8 mouse cellular contexts compared by ENCODE assay signal in genomic region chr11:4219317-4219751, GRCm38 (mm10). TPM values are rescaled to one million over a fixed set of nuclear protein-coding genes. Genes with fewer than 3 reads are reported as not detected.
DNase-seq lines count a peak whose midpoint lies in the region; ATAC-seq and TF ChIP-seq lines count a peak whose summit lies in the region.
"Had no signal": no experiment of that assay in that cellular context is flagged by ENCODE, and none has a peak within 500 bp of the region (broad histone marks: within the 10 kb centered on the region; RNA-seq: fewer than 3 reads in every experiment).

No protein-coding gene starts in this region.

- in situ Hi-C loops in CH12.LX (cut with MboI; ENCODE audit: low pct_ligation_motif_present, low pct_unique_long_range_greater_than_20kb, low sequenced_read_pairs), result loop anchor here (5.0 to 10.0 kb wide), 2 partner anchors 42 to 215 kb away; no protein-coding TSS in a partner anchor

- no peaks in the 10 kb centered on the region for H3K27me3 ChIP-seq in CH12.LX (replicated peaks)
- H3K27me3 ChIP-seq in liver, postnatal 0 days (ENCODE audit: insufficient read depth, low read length), result 0 out of 2 replicates have a peak, but pooled peaks cover 7% of the 10 kb centered on the region

- TF ChIP-seq RAD21 in CH12.LX (IDR thresholded peaks at IDR 0.05; ENCODE audit: low read depth, low read length), result no peak; the same call in none of the 2 replicates

- H3K27ac ChIP-seq in CH12.LX (ENCODE audit: insufficient read depth, low read depth), result no peak overlapping the region
- H3K27ac ChIP-seq in liver, postnatal 0 days (ENCODE audit: low read depth), result no peak overlapping the region
- H3K27ac ChIP-seq: limb, embryonic 12.5 days had no signal

- TF ChIP-seq CTCF in CH12.LX (conservative IDR thresholded peaks at IDR 0.05 in 1 of 2, IDR thresholded peaks at IDR 0.05 in 1 of 2; ENCODE audit: low read depth in 2 of 2, low read length in 2 of 2), result peak; percentile 55 to 99; a peak in 3 of 4 replicates
- TF ChIP-seq CTCF in liver, postnatal 0 days (IDR thresholded peaks at IDR 0.05; ENCODE audit: low read depth), result peak; percentile 88

- no peaks in the 10 kb centered on the region for H3K79me2 ChIP-seq in CH12.LX (replicated peaks; ENCODE audit: control insufficient read depth, extremely low read depth, insufficient read depth, poor library complexity, severe bottlenecking)

- no peaks in the 10 kb centered on the region for H3K9me3 ChIP-seq in CH12.LX (replicated peaks; ENCODE audit: low read length)
- no peaks in the 10 kb centered on the region for H3K9me3 ChIP-seq in liver, postnatal 0 days (ENCODE audit: low read length)

- peak; percentile 90 for DNase-seq in 3T3-L1 (ENCODE audit: low read depth, low spot score)
- DNase-seq in CH12.LX (ENCODE audit: extremely low read depth), result peak; percentile 76
- DNase-seq in cerebellum, adult 9-10 months, result peak; percentile 76
- DNase-seq in heart, adult 8-10 months (ENCODE audit: low spot score), result peak; percentile 88
- peak; percentile 82 to 87 for DNase-seq in kidney, postnatal 4 days
- peak; percentile 67 for DNase-seq in liver, postnatal 0 days
- peak; percentile 67 for DNase-seq in right cerebral cortex, postnatal 25 days

- TF ChIP-seq POLR2A in CH12.LX (IDR thresholded peaks at IDR 0.05; ENCODE audit: low read depth, low read length), result no peak

- dilution Hi-C loops in CH12.LX (cut with MboI; ENCODE audit: extremely low pct_ligation_motif_present, extremely low pct_unique_long_range_greater_than_20kb, low sequenced_read_pairs), result no loop called here

- no peak overlapping the region for H3K9ac ChIP-seq in CH12.LX (ENCODE audit: insufficient read depth, low read depth)
- H3K9ac ChIP-seq in liver, postnatal 0 days (replicated peaks), result no peak overlapping the region

- no peak for ATAC-seq in liver, postnatal 0 days

- no peak overlapping the region for H3K4me2 ChIP-seq in CH12.LX (ENCODE audit: insufficient read depth, low read depth, poor library complexity, severe bottlenecking)
- H3K4me2 ChIP-seq in liver, postnatal 0 days (ENCODE audit: low read depth, low read length), result 0 out of 2 replicates have a peak overlapping the region, but pooled peaks have one; percentile 93

- H3K36me3 ChIP-seq in CH12.LX (replicated peaks in 1 of 2; ENCODE audit: control insufficient read depth in 1 of 2, insufficient read depth in 1 of 2, low read length in 1 of 2), result peaks cover 10 to 25% of the 10 kb centered on the region in 2 experiments
- H3K36me3 ChIP-seq in liver, postnatal 0 days (replicated peaks; ENCODE audit: insufficient read depth, low read length), result peaks cover 3% of the 10 kb centered on the region; the same call in 1 of the 2 replicates

- H3K4me1 ChIP-seq in CH12.LX (ENCODE audit: control insufficient read depth in 1 of 2, insufficient read depth in 2 of 2), result peaks cover 23 to 58% of the 10 kb centered on the region in 2 experiments
- H3K4me1 ChIP-seq in liver, postnatal 0 days (ENCODE audit: insufficient read depth), result peaks cover 30% of the 10 kb centered on the region

- no peak for TF ChIP-seq EP300 in CH12.LX (IDR thresholded peaks at IDR 0.05; ENCODE audit: low read length)
- no peak for TF ChIP-seq EP300 in liver, postnatal 0 days (IDR thresholded peaks at IDR 0.05; ENCODE audit: low read depth)

- H3K4me3 ChIP-seq in CH12.LX (replicated peaks in 1 of 3; ENCODE audit: low read depth in 2 of 3, low read length in 2 of 3, poor library complexity in 1 of 3), result no peak overlapping the region
- H3K4me3 ChIP-seq in liver, postnatal 0 days (ENCODE audit: low read depth, low read length), result no peak overlapping the region

- WGBS in liver, postnatal 0 days (ENCODE audit: insufficient replicate concordance), result 20% methylated on average over 2 of the region's 2 CpGs

TF ChIP-seq in CH12.LX, 34 proteins besides CTCF, POLR2A, EP300 and RAD21:
- peak; percentile 72 for TF ChIP-seq IRF4 (IDR thresholded peaks at IDR 0.05; ENCODE audit: low read depth, low read length)
- TF ChIP-seq JUND (conservative IDR thresholded peaks at IDR 0.05; ENCODE audit: low read depth, low read length), result peak; percentile 30; the same call in 1 of the 2 replicates
- peak; percentile 94 for TF ChIP-seq ZC3H11A (IDR thresholded peaks at IDR 0.05; ENCODE audit: low read depth, low read length)
- 0 out of 2 replicates have a peak, but pooled peaks have one; percentile 17 for TF ChIP-seq NRF1 (IDR thresholded peaks at IDR 0.05; ENCODE audit: low read depth, low read length)
- TF ChIP-seq JUN (IDR thresholded peaks at IDR 0.05; ENCODE audit: insufficient read depth, low read depth, low read length), result no peak
- 0 out of 2 replicates have a peak, but pooled peaks have one; percentile 11 for TF ChIP-seq BHLHE40 (IDR thresholded peaks at IDR 0.05; ENCODE audit: low read depth, low read length)
- peak; percentile 57 for TF ChIP-seq ZNF384 (IDR thresholded peaks at IDR 0.05; ENCODE audit: low read depth, low read length)
- TF ChIP-seq SMC3 (IDR thresholded peaks at IDR 0.05; ENCODE audit: low read depth, low read length), result peak; percentile 98
- 0 out of 2 replicates have a peak, but pooled peaks have one; percentile 30 for TF ChIP-seq TCF12 (IDR thresholded peaks at IDR 0.05; ENCODE audit: low read depth, low read length)
- TF ChIP-seq SIN3A (IDR thresholded peaks at IDR 0.05; ENCODE audit: low read length), result peak; percentile 63; the same call in 1 of the 2 replicates
- TF ChIP-seq USF1 (IDR thresholded peaks at IDR 0.05; ENCODE audit: low read depth, low read length), result no peak
- no peak for TF ChIP-seq RCOR1 (conservative IDR thresholded peaks at IDR 0.05; ENCODE audit: low read depth, low read length)
- peak; percentile 46; the same call in 1 of the 2 replicates for TF ChIP-seq ELF1 (IDR thresholded peaks at IDR 0.05; ENCODE audit: low read depth, low read length)
- no peak for TF ChIP-seq POLR2AphosphoS2 (IDR thresholded peaks at IDR 0.05; ENCODE audit: low read depth, low read length)
- TF ChIP-seq MYC (IDR thresholded peaks at IDR 0.05; ENCODE audit: low read depth, low read length), result 0 out of 2 replicates have a peak, but pooled peaks have one; percentile 11
- no peak for TF ChIP-seq PAX5 (IDR thresholded peaks at IDR 0.05; ENCODE audit: low read length)
- no peak for TF ChIP-seq CHD2 (IDR thresholded peaks at IDR 0.05; ENCODE audit: low read length)
- TF ChIP-seq NELFE (IDR thresholded peaks at IDR 0.05; ENCODE audit: low read depth, low read length), result peak; percentile 73; the same call in 1 of the 2 replicates

RNA-seq across cellular contexts. Expression of gene Castor1, which starts 1.3 kb away (rescaled TPM):
- total RNA-seq in CH12.LX (2012; rRNA removed), result 4.7 and 5.8 TPM in 2 replicates
- total RNA-seq in CH12.LX (2014; rRNA removed), result 13.0 TPM in 2 replicates
- polyA plus RNA-seq in CH12.LX (2012; ENCODE audit: insufficient read length, low read depth), result 18.2 and 23.7 TPM in 2 replicates
- 1 to 10 TPM; 3.5 to 6.9 (median 4.8) TPM for total RNA-seq in heart, adult 8-10 months (2022)
- polyA plus RNA-seq in liver, postnatal 0 days (2015; fragmentation: Nextera tagmentation; extraction: Ambion mirVana), result 1.8 and 2.0 TPM in 2 replicates

RNA-seq across cellular contexts. Expression of gene Osm, which starts 16.9 kb away (rescaled TPM):
- total RNA-seq in CH12.LX (2012; rRNA removed) (11.0 and 12.8 TPM in 2 replicates), CH12.LX (2014; rRNA removed) (11.8 and 15.1 TPM in 2 replicates)
- 10.4 and 12.5 TPM in 2 replicates for polyA plus RNA-seq in CH12.LX (2012; ENCODE audit: insufficient read length, low read depth)
- 1 to 10 TPM in 1 of 4 experiments, not detected in 3; 1.6 TPM for total RNA-seq in heart, adult 8-10 months (2022)
- polyA plus RNA-seq in liver, postnatal 0 days (2015; fragmentation: Nextera tagmentation; extraction: Ambion mirVana), result 0.58 and 1.3 TPM in 2 replicates
- polyA plus RNA-seq: limb, embryonic 12.5 days had no signal

RNA-seq across cellular contexts. Expression of gene Tbc1d10a, which starts 32.7 kb away (rescaled TPM):
- total RNA-seq in CH12.LX (2012; rRNA removed) (30.3 and 37.7 TPM in 2 replicates), CH12.LX (2014; rRNA removed) (30.9 and 33.9 TPM in 2 replicates)
- 33.5 and 37.6 TPM in 2 replicates for polyA plus RNA-seq in CH12.LX (2012; ENCODE audit: insufficient read length, low read depth)
- 1 to 10 TPM; 7.6 to 9.2 (median 8.2) TPM for total RNA-seq in heart, adult 8-10 months (2022)
- 5.6 and 7.0 TPM in 2 replicates for polyA plus RNA-seq in liver, postnatal 0 days (2015; fragmentation: Nextera tagmentation; extraction: Ambion mirVana)

RNA-seq across cellular contexts. Expression of gene Lif, which starts 38.0 kb away (rescaled TPM):
- total RNA-seq in CH12.LX (2012; rRNA removed) (0.42 and 1.8 TPM in 2 replicates), CH12.LX (2014; rRNA removed) (0.05 and 0.15 TPM in 2 replicates)
- polyA plus RNA-seq in CH12.LX (2012; ENCODE audit: insufficient read length, low read depth), result 0.07 and 0.17 TPM in 2 replicates
- total RNA-seq in heart, adult 8-10 months (2022), result 1 to 10 TPM in 1 of 4 experiments, under 1 TPM in 3; 0.19 to 1.3 (median 0.38) TPM
- not detected in 2 replicates for polyA plus RNA-seq in liver, postnatal 0 days (2015; fragmentation: Nextera tagmentation; extraction: Ambion mirVana)

RNA-seq across cellular contexts. Expression of gene Sf3a1, which starts 59.2 kb away (rescaled TPM):
- total RNA-seq in CH12.LX (2012; rRNA removed), result 46.5 and 56.9 TPM in 2 replicates
- 28.6 and 29.5 TPM in 2 replicates for total RNA-seq in CH12.LX (2014; rRNA removed)
- polyA plus RNA-seq in CH12.LX (2012; ENCODE audit: insufficient read length, low read depth), result 93.4 and 97.6 TPM in 2 replicates
- 10 to 100 TPM; 25.8 to 34.5 (median 30.4) TPM for total RNA-seq in heart, adult 8-10 months (2022)
- polyA plus RNA-seq in liver, postnatal 0 days (2015; fragmentation: Nextera tagmentation; extraction: Ambion mirVana), result 8.5 and 8.8 TPM in 2 replicates

Comparison
In these comparisons a context has a peak if more than half of its experiments do, and no peak if none do; other contexts are left out.
1. RNA of gene Osm, which starts 16.9 kb away (total RNA-seq): 11.0 to 15.1 TPM in CH12.LX; 1.6 TPM in heart, adult 8-10 months; every median in the first group is over 4 times any median in the second.
2. Peak in every context shown above with its lines, with median percentiles within 50 percentile points of each other: DNase-seq.